Mouse (Mus musculus) heart, postnatal 0 days (tissue): Measurements from ENCODE around the gene Astn2. TPM values are rescaled to one million over a fixed set of nuclear protein-coding genes. Genes with fewer than 3 reads are reported as not detected.

Experiments
- ATAC-seq: fragments of 200-750 bp; cut with Nextera tagmentation; 2 replicates; pipeline ENCODE4 v1.8.0; 2017; ENCODE audit warnings: low read depth, moderate number of reproducible peaks, moderate library complexity; ENCODE audit not compliant: insufficient read depth
- DNase-seq: peaks from one replicate; pipeline ENCODE4 v3.0.0-alpha.2; 2016; ENCODE audit warnings: low spot score
- H3K27ac ChIP-seq: fragments of 300-500 bp; sonication (generic); 2 replicates; pipeline ENCODE4 v1.5.1; 2014; ENCODE audit warnings: low read depth, mild to moderate bottlenecking
- H3K27me3 ChIP-seq: fragments of 300-500 bp; sonication (generic); 2 replicates; pipeline ENCODE4 v1.6.1; 2014; ENCODE audit warnings: low read length, mixed read lengths; ENCODE audit not compliant: control insufficient read depth, insufficient read depth
- H3K36me3 ChIP-seq: fragments of 300-500 bp; sonication (generic); replicated peaks from 2 replicates; pipeline ENCODE4 v1.6.1; 2014; ENCODE audit warnings: low read length, mixed read lengths; ENCODE audit not compliant: control insufficient read depth, insufficient read depth
- H3K4me1 ChIP-seq: fragments of 300-500 bp; sonication (generic); 2 replicates; pipeline ENCODE4 v1.6.1; 2014; ENCODE audit warnings: antibody characterized with exemption; ENCODE audit not compliant: control insufficient read depth, insufficient read depth
- H3K4me2 ChIP-seq: fragments of 300-500 bp; sonication (generic); 2 replicates; pipeline ENCODE4 v1.6.1; 2014; ENCODE audit warnings: low read depth, mild to moderate bottlenecking, low read length, moderate library complexity
- H3K4me3 ChIP-seq: fragments of 300-500 bp; sonication (generic); 2 replicates; pipeline ENCODE4 v1.5.1; 2014; ENCODE audit warnings: low read depth, low read length
- H3K9ac ChIP-seq: fragments of 300-500 bp; sonication (generic); replicated peaks from 2 replicates; pipeline ENCODE4 v1.6.1; 2014; ENCODE audit warnings: low read depth, low read length, mixed read lengths
- H3K9me3 ChIP-seq: fragments of 300-500 bp; sonication (generic); replicated peaks from 2 replicates; pipeline ENCODE4 v1.6.1; 2016; ENCODE audit warnings: low read length; ENCODE audit not compliant: control insufficient read depth
- CTCF ChIP-seq: IDR thresholded peaks from 2 replicates; pipeline ENCODE4 v1.5.1; 2016; ENCODE audit warnings: antibody characterized with exemption, control low read depth, low read depth
- EP300 ChIP-seq: IDR thresholded peaks from 2 replicates; pipeline ENCODE4 v1.6.1; 2016; ENCODE audit warnings: antibody characterized with exemption, low read depth
- WGBS: fragments of 180-500 bp; shearing (Covaris S2); extraction: QIAGEN DNeasy Blood & Tissue Kit; methylation state at CpG from one replicate; pipeline ENCODE4 v1.1.7; 2014; 5-methylcytosine and 5-hydroxymethylcytosine counted together
- polyA plus RNA-seq: library from polyadenylated mRNA; unstranded; fragments of >200 nt; fragmentation: Nextera tagmentation; extraction: Ambion mirVana; gene quantifications from 2 replicates; pipeline ENCODE4 v1.2.1, GENCODE M21; 2015
- total RNA-seq: library from RNA; depleted of rRNA; stranded (reverse); fragments of >200 nt; gene quantifications from 2 replicates; pipeline ENCODE4 v1.2.3, GENCODE M21; 2014; ENCODE audit warnings: low replicate concordance

Astn2 gene
- total and polyA plus RNA-seq, 2 experiments from 2014 or later = 0.25 to 3.7 TPM

DNA sequence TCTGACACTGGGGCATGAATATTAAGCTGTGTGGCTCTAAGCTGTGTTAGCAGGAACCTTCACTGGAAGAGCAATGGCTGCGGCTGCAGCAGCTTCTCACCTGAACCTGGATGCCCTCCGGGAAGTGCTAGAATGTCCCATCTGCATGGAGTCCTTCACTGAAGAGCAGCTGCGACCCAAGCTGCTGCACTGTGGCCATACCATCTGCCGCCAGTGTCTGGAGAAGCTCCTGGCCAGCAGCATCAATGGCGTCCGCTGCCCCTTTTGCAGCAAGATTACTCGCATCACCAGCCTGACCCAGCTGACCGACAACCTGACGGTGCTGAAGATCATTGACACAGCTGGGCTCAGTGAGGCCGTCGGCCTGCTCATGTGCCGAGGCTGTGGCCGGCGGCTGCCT lies 791.3 kb downstream of the Astn2 start:
- no peak overlapping the region for H3K4me2 ChIP-seq
- H3K9ac ChIP-seq = no peak overlapping the region
- peaks cover 41% of the 10 kb centered on the region for H3K36me3 ChIP-seq
- no peak overlapping the region for H3K4me3 ChIP-seq
- no peaks in the 10 kb centered on the region for H3K27me3 ChIP-seq
- no peak for TF ChIP-seq CTCF
- no peak for TF ChIP-seq EP300
- no peak overlapping the region for H3K27ac ChIP-seq
- H3K4me1 ChIP-seq = no peaks in the 10 kb centered on the region
- no peaks in the 10 kb centered on the region for H3K9me3 ChIP-seq
- 91% methylated on average over 13 of the region's 14 CpGs for WGBS
- no peak for DNase-seq
- no peak for ATAC-seq

- Histone ChIP-seq H3K36me3 (peaks cover 30% of the 10 kb centered on the region), H3K27me3 (no peaks in the 10 kb centered on the region), H3K4me1 (peaks cover 19% of the 10 kb centered on the region), H3K27ac (no peak overlapping the region), H3K9ac (no peak overlapping the region), H3K9me3 (no peaks in the 10 kb centered on the region), H3K4me2 (no peak overlapping the region), H3K4me3 (no peak overlapping the region)
- DNase-seq (no peak), ATAC-seq (no peak)
- TF ChIP-seq EP300 (no peak), CTCF (no peak)
- 95% methylated on average over 6 of the region's 6 CpGs for WGBS
These were observed 793.5 kb downstream of the Astn2 start for GRCm38 (mm10) chr4:65610896-65611295.

- Histone ChIP-seq H3K4me2 (no peak overlapping the region), H3K36me3 (peaks cover 24% of the 10 kb centered on the region), H3K27ac (no peak overlapping the region), H3K27me3 (no peaks in the 10 kb centered on the region), H3K4me3 (no peak overlapping the region), H3K4me1 (peaks cover 24% of the 10 kb centered on the region), H3K9ac (no peak overlapping the region), H3K9me3 (no peaks in the 10 kb centered on the region)
- DNase-seq = no peak
- no peak for ATAC-seq
- 79% methylated on average over 5 of the region's 5 CpGs for WGBS
- TF ChIP-seq CTCF = no peak
- TF ChIP-seq EP300 = no peak
These were observed 794.1 kb downstream of the Astn2 start for GRCm38 (mm10) chr4:65610329-65610728.

- WGBS = 79% methylated on average over 4 of the region's 4 CpGs
- H3K4me1 ChIP-seq = peaks cover 27% of the 10 kb centered on the region
These were observed 796.3 kb downstream of the Astn2 start for GRCm38 (mm10) chr4:65608112-65608511.

DNA sequence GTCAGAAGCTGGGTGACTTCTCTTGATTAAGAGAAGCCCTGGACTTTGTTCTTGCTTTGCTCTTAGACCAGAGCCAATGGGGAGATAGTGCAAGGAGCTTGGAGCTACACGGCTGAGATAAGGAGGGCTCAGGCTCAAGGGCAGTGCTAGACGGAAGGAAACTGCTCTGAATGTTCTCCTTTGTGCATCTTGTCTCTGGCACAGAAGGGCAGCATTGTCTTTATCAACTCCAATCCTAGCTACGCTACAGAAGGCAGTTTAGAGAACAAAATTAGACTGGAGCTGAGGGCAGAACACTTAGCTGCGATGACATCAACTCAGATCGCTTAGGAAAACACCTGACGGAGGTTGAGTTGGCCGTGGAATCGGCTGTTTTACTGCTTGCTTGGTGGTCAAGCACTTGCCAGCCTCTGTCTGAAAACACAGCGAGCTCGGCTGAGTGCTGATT lies 797.2 kb downstream of the Astn2 start:
- Histone ChIP-seq H3K9ac (peak overlapping the region; percentile 34; the same call in 1 of the 2 replicates), H3K9me3 (no peaks in the 10 kb centered on the region), H3K27me3 (no peaks in the 10 kb centered on the region), H3K4me1 (peaks cover 27% of the 10 kb centered on the region), H3K27ac (peak overlapping the region; percentile 63), H3K4me3 (peak overlapping the region; percentile 24), H3K36me3 (no peaks in the 10 kb centered on the region), H3K4me2 (peak overlapping the region; percentile 78)
- WGBS = 17% methylated on average over 10 of the region's 10 CpGs
- ATAC-seq (peak; percentile 14; the same call in 1 of the 2 replicates), DNase-seq (peak; percentile 62)
- no peak for TF ChIP-seq CTCF
- no peak for TF ChIP-seq EP300

More at GRCm38 (mm10) chr4:65608112-65608511, 796.3 kb downstream of the Astn2 start:
- no peak for ATAC-seq
- Histone ChIP-seq H3K4me3 (no peak overlapping the region), H3K9ac (no peak overlapping the region), H3K27me3 (no peaks in the 10 kb centered on the region), H3K4me2 (no peak overlapping the region), H3K9me3 (no peaks in the 10 kb centered on the region), H3K27ac (no peak overlapping the region), H3K36me3 (peaks cover 2% of the 10 kb centered on the region)
- DNase-seq = no peak
- TF ChIP-seq EP300 (no peak), CTCF (no peak)

DNA sequence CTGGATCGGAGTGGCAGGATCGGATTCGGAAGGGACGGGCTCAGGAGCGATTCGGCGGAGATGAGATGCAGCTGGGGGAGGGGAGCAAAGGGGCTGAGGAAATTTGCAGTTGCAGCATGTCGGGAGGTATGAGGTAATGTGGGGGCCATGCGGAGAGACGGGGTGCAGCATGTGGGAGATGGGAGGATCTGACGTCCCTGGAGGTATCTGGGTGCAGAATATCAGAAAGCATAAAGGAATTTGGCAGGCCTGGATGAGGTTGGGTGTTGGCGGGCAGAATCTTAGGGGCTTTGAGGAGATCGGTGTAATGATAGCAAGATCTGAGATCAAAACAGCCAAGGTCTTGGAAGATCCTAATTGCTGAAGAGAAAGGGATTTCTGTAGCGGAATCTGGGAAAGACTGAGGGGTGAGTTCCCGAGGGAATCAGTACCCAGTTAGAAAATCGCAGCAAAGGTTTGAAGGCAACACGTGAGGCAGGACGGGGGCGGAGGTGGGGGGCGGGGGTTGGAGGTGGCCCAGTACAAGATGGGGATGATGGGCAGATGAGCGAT lies 799.2 kb downstream of the Astn2 start:
- no peak for TF ChIP-seq CTCF
- no peak for TF ChIP-seq EP300
- Histone ChIP-seq H3K36me3 (no peaks in the 10 kb centered on the region), H3K9ac (peak overlapping the region; percentile 68), H3K9me3 (no peaks in the 10 kb centered on the region), H3K4me2 (peak overlapping the region; percentile 78), H3K4me3 (peak overlapping the region; percentile 72), H3K4me1 (peaks cover 27% of the 10 kb centered on the region), H3K27me3 (no peaks in the 10 kb centered on the region), H3K27ac (0 out of 2 replicates have a peak overlapping the region, but pooled peaks have one; percentile 5)
- ATAC-seq = peak; percentile 63
- under 1% methylated on average over 21 of the region's 21 CpGs for WGBS
- DNase-seq = no peak
